Mouse (Mus musculus) thymus, postnatal 36 days (tissue): ENCODE measurements around the gene Adam12.

Experiments used
- DNase-seq, 2 experiments: peaks; one replicate each; pipeline ENCODE4 v3.0.0; 2022; ENCODE audit warnings: mixed read lengths in 2 of 2

The Adam12 gene

GRCm38 (mm10) chr7:133990930-133991329, 241.0 kb downstream of the Adam12 start:
- no peak for DNase-seq

- DNase-seq, result no peak
Observed at GRCm38 (mm10) chr7:133988356-133988755, 243.6 kb downstream of the Adam12 start.

GRCm38 (mm10) chr7:133986201-133986600, 245.7 kb downstream of the Adam12 start:
- no peak for DNase-seq

GRCm38 (mm10) chr7:133985648-133986047, 246.3 kb downstream of the Adam12 start:
- DNase-seq, result no peak

- DNase-seq, result no peak
Observed at GRCm38 (mm10) chr7:133976388-133977122, 255.4 kb downstream of the Adam12 start.

- no peak for DNase-seq
Observed at GRCm38 (mm10) chr7:133971086-133971485, 260.9 kb downstream of the Adam12 start.

- DNase-seq, result no peak
Observed at GRCm38 (mm10) chr7:133970407-133970806, 261.5 kb downstream of the Adam12 start.

- no peak for DNase-seq
Observed at GRCm38 (mm10) chr7:133967906-133968305, 264.0 kb downstream of the Adam12 start.

GRCm38 (mm10) chr7:133963501-133963900, 268.4 kb downstream of the Adam12 start:
- no peak for DNase-seq

- no peak for DNase-seq
Observed at GRCm38 (mm10) chr7:133959200-133959599, 272.7 kb downstream of the Adam12 start.

- no peak for DNase-seq
Observed at GRCm38 (mm10) chr7:133957873-133958272, 274.1 kb downstream of the Adam12 start.

- DNase-seq, result no peak
Observed at GRCm38 (mm10) chr7:133954111-133955091, 277.5 kb downstream of the Adam12 start.

GRCm38 (mm10) chr7:133951777-133952545, 280.0 kb downstream of the Adam12 start:
- no peak for DNase-seq

- no peak for DNase-seq
Observed at GRCm38 (mm10) chr7:133947360-133947759, 284.6 kb downstream of the Adam12 start.

- DNase-seq, result no peak
Observed at GRCm38 (mm10) chr7:133946757-133947345, 285.1 kb downstream of the Adam12 start.

- no peak for DNase-seq
Observed at GRCm38 (mm10) chr7:133946113-133946512, 285.8 kb downstream of the Adam12 start.

- DNase-seq, result no peak
Observed at GRCm38 (mm10) chr7:133940405-133940804, 291.5 kb downstream of the Adam12 start.

- DNase-seq, result no peak
Observed at GRCm38 (mm10) chr7:133937473-133937872, 294.5 kb downstream of the Adam12 start.

- no peak for DNase-seq
Observed at GRCm38 (mm10) chr7:133936377-133936776, 295.6 kb downstream of the Adam12 start.

- DNase-seq, result no peak
Observed at GRCm38 (mm10) chr7:133933378-133933777, 298.6 kb downstream of the Adam12 start.

- no peak for DNase-seq
Observed at GRCm38 (mm10) chr7:133931481-133931880, 300.5 kb downstream of the Adam12 start.

GRCm38 (mm10) chr7:133928981-133929380, 303.0 kb downstream of the Adam12 start:
- DNase-seq, result no peak
